Mouse (Mus musculus): ENCODE results near the gene Dnah7a. TPM values are rescaled to one million over a fixed set of nuclear protein-coding genes. Genes with fewer than 3 reads are reported as not detected.
"Not testable (repeated sequence)": the region's sequence is repeated elsewhere in the genome, so short reads cannot be mapped to it uniquely, and the experiment has no call there.

The Dnah7a gene
- total RNA-seq, 2 experiments from 2014 or later: 5.2 to 5.6 TPM

GRCm38 (mm10) chr1:53713383-53713782, 6.8 kb upstream of the Dnah7a start:
- intact Hi-C loops (cut with DNase I): not testable (repeated sequence)
- DNase-seq (ENCODE audit: low spot score in 2 of 2): peak in 1 of 2 experiments; percentile 69

- intact Hi-C loops (cut with DNase I): no loop called here
- no peak for DNase-seq (ENCODE audit: low spot score in 2 of 2)
Measured at GRCm38 (mm10) chr1:53711069-53711468, 4.5 kb upstream of the Dnah7a start.

GRCm38 (mm10) chr1:53709602-53710001, 3.0 kb upstream of the Dnah7a start:
- DNase-seq (ENCODE audit: low spot score in 2 of 2); intact Hi-C loops (cut with DNase I): not testable (repeated sequence)

- DNase-seq (ENCODE audit: low spot score in 2 of 2): peak in 1 of 2 experiments; percentile 19
- intact Hi-C loops (cut with DNase I): no loop called here
Measured at GRCm38 (mm10) chr1:53704164-53704563, 2.4 kb downstream of the Dnah7a start.

- intact Hi-C loops (cut with DNase I); DNase-seq (ENCODE audit: low spot score in 2 of 2): not testable (repeated sequence)
Measured at GRCm38 (mm10) chr1:53664268-53664667, 42.3 kb downstream of the Dnah7a start.

- intact Hi-C loops (cut with DNase I): no loop called here
- DNase-seq (ENCODE audit: low spot score in 2 of 2): no peak
Measured at GRCm38 (mm10) chr1:53639865-53640794, 66.5 kb downstream of the Dnah7a start.

GRCm38 (mm10) chr1:53635641-53636040, 70.9 kb downstream of the Dnah7a start:
- DNase-seq (ENCODE audit: low spot score in 2 of 2); intact Hi-C loops (cut with DNase I): not testable (repeated sequence)

GRCm38 (mm10) chr1:53632040-53632439, 74.5 kb downstream of the Dnah7a start:
- intact Hi-C loops (cut with DNase I); DNase-seq (ENCODE audit: low spot score in 2 of 2): not testable (repeated sequence)

GRCm38 (mm10) chr1:53630011-53630410, 76.6 kb downstream of the Dnah7a start:
- no peak for DNase-seq (ENCODE audit: low spot score in 2 of 2)
- intact Hi-C loops (cut with DNase I): no loop called here

- no peak for DNase-seq (ENCODE audit: low spot score in 2 of 2)
- intact Hi-C loops (cut with DNase I): no loop called here
Measured at GRCm38 (mm10) chr1:53613486-53613885, 93.1 kb downstream of the Dnah7a start.

GRCm38 (mm10) chr1:53581326-53581725, 125.3 kb downstream of the Dnah7a start:
- DNase-seq (ENCODE audit: low spot score in 2 of 2); intact Hi-C loops (cut with DNase I): not testable (repeated sequence)

- DNase-seq (ENCODE audit: low spot score in 2 of 2); intact Hi-C loops (cut with DNase I): not testable (repeated sequence)
Measured at GRCm38 (mm10) chr1:53557918-53558317, 148.7 kb downstream of the Dnah7a start.

- peak; percentile 35 to 58 for DNase-seq (ENCODE audit: low spot score in 2 of 2)
- intact Hi-C loops (cut with DNase I): not testable (repeated sequence)
Measured at GRCm38 (mm10) chr1:53547018-53547417, 159.6 kb downstream of the Dnah7a start.

GRCm38 (mm10) chr1:53538356-53538755, 168.2 kb downstream of the Dnah7a start:
- not testable (repeated sequence) for DNase-seq (ENCODE audit: low spot score in 2 of 2)

GRCm38 (mm10) chr1:53534826-53535225, 171.8 kb downstream of the Dnah7a start:
- intact Hi-C loops (cut with DNase I); DNase-seq (ENCODE audit: low spot score in 2 of 2): not testable (repeated sequence)

More at GRCm38 (mm10) chr1:53538356-53538755, 168.2 kb downstream of the Dnah7a start:
- intact Hi-C loops (cut with DNase I): not testable (repeated sequence)

GRCm38 (mm10) chr1:53526021-53526420, 180.6 kb downstream of the Dnah7a start:
- intact Hi-C loops (cut with DNase I); DNase-seq (ENCODE audit: low spot score in 2 of 2): not testable (repeated sequence)

- intact Hi-C loops (cut with DNase I): no loop called here
- DNase-seq (ENCODE audit: low spot score in 2 of 2): no peak
Measured at GRCm38 (mm10) chr1:53473699-53474098, 232.9 kb downstream of the Dnah7a start.

GRCm38 (mm10) chr1:53472084-53472483, 234.5 kb downstream of the Dnah7a start:
- DNase-seq (ENCODE audit: low spot score in 2 of 2): not testable (repeated sequence)

GRCm38 (mm10) chr1:53467325-53467670, 239.3 kb downstream of the Dnah7a start:
- intact Hi-C loops (cut with DNase I): no loop called here
- no peak for DNase-seq (ENCODE audit: low spot score in 2 of 2)

More at GRCm38 (mm10) chr1:53472084-53472483, 234.5 kb downstream of the Dnah7a start:
- intact Hi-C loops (cut with DNase I): not testable (repeated sequence)

- DNase-seq (ENCODE audit: low spot score in 2 of 2); intact Hi-C loops (cut with DNase I): not testable (repeated sequence)
Measured at GRCm38 (mm10) chr1:53466524-53467324, 239.9 kb downstream of the Dnah7a start.

Measured in left cerebral cortex, postnatal 14 days (tissue).